Mouse (Mus musculus): ENCODE data around the gene 5730596B20Rik.

- no peak for TF ChIP-seq CTCF (IDR thresholded peaks at IDR 0.05; ENCODE audit: control insufficient read depth, insufficient read depth, low read length)
- TF ChIP-seq POLR2A (IDR thresholded peaks at IDR 0.05; ENCODE audit: borderline replicate concordance, control insufficient read depth, low read depth, low read length), result no peak
Measured at GRCm38 (mm10) chr6:52208868-52209684, 31.8 kb downstream of the 5730596B20Rik start.

Data from bone marrow, adult 2 months (tissue).